Mouse (Mus musculus) lung, adult 2 months (tissue): ENCODE data around the gene Cadm4.

Experiments
- CTCF ChIP-seq: fragments of 200-500 bp; IDR thresholded peaks from 2 replicates; pipeline ENCODE4 v1.5.1; 2011; ENCODE audit warnings: mild to moderate bottlenecking, low read length, control low read depth; ENCODE audit not compliant: insufficient read depth
- POLR2A ChIP-seq: fragments of 200-500 bp; IDR thresholded peaks from 2 replicates; pipeline ENCODE4 v1.6.1; 2011; ENCODE audit warnings: low read depth, mild to moderate bottlenecking, control low read depth, low read length, borderline replicate concordance; ENCODE audit errors: extremely low read depth

- TF ChIP-seq CTCF = no peak
- TF ChIP-seq POLR2A = no peak
Observed at GRCm38 (mm10) chr7:24538154-24538553, 56.3 kb downstream of the Cadm4 start.
